Mouse (Mus musculus) heart, adult 2 months (tissue): Measurements from ENCODE around the gene Mapre3. TPM values are rescaled to one million over a fixed set of nuclear protein-coding genes. Genes with fewer than 3 reads are reported as not detected.

Source experiments
- DNase-seq, 2 experiments: peaks; one replicate each; pipeline ENCODE4 v3.0.0; 2021
- H3K27ac ChIP-seq: fragments of 200-600 bp; 2 replicates; pipeline ENCODE4 v1.8.1; 2022
- H3K27me3 ChIP-seq: fragments of 200-500 bp; 2 replicates; pipeline ENCODE4 v1.6.1; 2012; ENCODE audit warnings: mild to moderate bottlenecking, low read length, inconsistent platforms, mixed read lengths; ENCODE audit not compliant: control insufficient read depth, insufficient read depth
- H3K36me3 ChIP-seq: fragments of 200-500 bp; 2 replicates; pipeline ENCODE4 v1.6.1; 2012; ENCODE audit warnings: low read length, inconsistent platforms; ENCODE audit not compliant: control insufficient read depth, insufficient read depth
- H3K4me1 ChIP-seq: fragments of 200-500 bp; 2 replicates; pipeline ENCODE4 v1.6.1; 2011; ENCODE audit warnings: low read length; ENCODE audit not compliant: control insufficient read depth, insufficient read depth
- H3K4me3 ChIP-seq: fragments of 200-600 bp; 2 replicates; pipeline ENCODE4 v1.8.1; 2022
- H3K79me2 ChIP-seq: fragments of 200-500 bp; replicated peaks from 2 replicates; pipeline ENCODE4 v1.6.1; 2012; ENCODE audit warnings: mild to moderate bottlenecking, inconsistent platforms, low read length, moderate library complexity, mixed read lengths; ENCODE audit not compliant: control insufficient read depth, insufficient read depth
- H3K9ac ChIP-seq: fragments of 200-500 bp; 2 replicates; pipeline ENCODE4 v1.6.1; 2012; ENCODE audit warnings: low read depth, mild to moderate bottlenecking, control low read depth, inconsistent platforms, low read length, mixed read lengths
- CTCF ChIP-seq: fragments of 200-600 bp; IDR thresholded peaks from 2 replicates; pipeline ENCODE4 v1.8.1; 2022; ENCODE audit warnings: antibody characterized with exemption, mild to moderate bottlenecking, moderate library complexity
- EP300 ChIP-seq: fragments of 200-500 bp; IDR thresholded peaks from 2 replicates; pipeline ENCODE4 v1.6.1; 2011; ENCODE audit warnings: low read depth, low read length, control low read depth; ENCODE audit not compliant: insufficient read depth
- POLR2A ChIP-seq: fragments of 200-500 bp; IDR thresholded peaks from 2 replicates; pipeline ENCODE4 v1.6.1; 2011; ENCODE audit warnings: mild to moderate bottlenecking, low read depth, low read length, control low read depth; ENCODE audit not compliant: insufficient read depth
- WGBS: fragments of 180-500 bp; shearing (Covaris S2); methylation state at CpG from one replicate; pipeline ENCODE4 v1.1.7; 2018; 5-methylcytosine and 5-hydroxymethylcytosine counted together
- intact Hi-C: fragments of 180-260 bp; cut with DNase I; formaldehyde crosslinking; loops from one replicate; pipeline ENCODE4 v1.15.1; 2025
- polyA plus RNA-seq: library from polyadenylated mRNA; depleted of rRNA; stranded (reverse); fragments of >200 nt; gene quantifications from 2 replicates; pipeline ENCODE4 v1.2.3, GENCODE M21; 2012
- total RNA-seq, 2 experiments: library from RNA; stranded (reverse); gene quantifications; 2 replicates each; pipeline ENCODE4 v1.2.3; 2021

Mapre3 gene
- total and polyA plus RNA-seq, 3 experiments: 36.5 to 52.8 (median 38.2) TPM

GRCm38 (mm10) chr5:30774601-30775371 is 39.7 kb upstream of the Mapre3 start:
- peak; percentile 84 to 85 for DNase-seq
- 0 out of 2 replicates have a peak overlapping the region, but pooled peaks have one; percentile 13 for H3K9ac ChIP-seq
- no peaks in the 10 kb centered on the region for H3K27me3 ChIP-seq
- intact Hi-C loops: loop anchor here (1.0 kb wide), 1 partner anchor 65 kb away; no protein-coding TSS in a partner anchor
- no peaks in the 10 kb centered on the region for H3K36me3 ChIP-seq
- H3K4me1 ChIP-seq: no peaks in the 10 kb centered on the region; the same call in 1 of the 2 replicates
- no peak overlapping the region for H3K27ac ChIP-seq
- no peaks in the 10 kb centered on the region for H3K79me2 ChIP-seq
- H3K4me3 ChIP-seq: peak overlapping the region; percentile 22; the same call in 1 of the 2 replicates
- WGBS: 12% methylated on average over 20 of the region's 20 CpGs
- TF ChIP-seq EP300 (peak; percentile 66; the same call in 1 of the 2 replicates), POLR2A (no peak), CTCF (peak; percentile 89)

GRCm38 (mm10) chr5:30780699-30781098 is 33.7 kb upstream of the Mapre3 start:
- peak in 1 of 2 experiments; percentile 47 for DNase-seq
- no peaks in the 10 kb centered on the region for H3K27me3 ChIP-seq
- no peaks in the 10 kb centered on the region for H3K79me2 ChIP-seq
- no peak overlapping the region for H3K9ac ChIP-seq
- no peaks in the 10 kb centered on the region for H3K4me1 ChIP-seq
- TF ChIP-seq POLR2A (no peak), CTCF (0 out of 2 replicates have a peak, but pooled peaks have one; percentile 8), EP300 (no peak)
- intact Hi-C loops: no loop called here
- H3K36me3 ChIP-seq: no peaks in the 10 kb centered on the region
- 27% methylated on average over 9 of the region's 9 CpGs for WGBS
- H3K4me3 ChIP-seq: no peak overlapping the region
- H3K27ac ChIP-seq: no peak overlapping the region

GRCm38 (mm10) chr5:30781147-30781546 is 33.3 kb upstream of the Mapre3 start:
- H3K27me3 ChIP-seq: no peaks in the 10 kb centered on the region
- no peaks in the 10 kb centered on the region for H3K4me1 ChIP-seq
- intact Hi-C loops: no loop called here
- no peaks in the 10 kb centered on the region for H3K36me3 ChIP-seq
- 69% methylated on average over 3 of the region's 3 CpGs for WGBS
- no peak overlapping the region for H3K27ac ChIP-seq
- H3K9ac ChIP-seq: no peak overlapping the region
- DNase-seq: no peak
- no peak for TF ChIP-seq CTCF
- no peak for TF ChIP-seq EP300
- no peak for TF ChIP-seq POLR2A
- no peak overlapping the region for H3K4me3 ChIP-seq
- no peaks in the 10 kb centered on the region for H3K79me2 ChIP-seq

GRCm38 (mm10) chr5:30787381-30787780 is 27.1 kb upstream of the Mapre3 start:
- intact Hi-C loops: no loop called here

GRCm38 (mm10) chr5:30790047-30790446 is 24.4 kb upstream of the Mapre3 start:
- no peak for DNase-seq
- intact Hi-C loops: loop anchor here (10.0 kb wide), 1 partner anchor 575 kb away; no protein-coding TSS in a partner anchor
- H3K9ac ChIP-seq: no peak overlapping the region
- no peaks in the 10 kb centered on the region for H3K36me3 ChIP-seq
- H3K27ac ChIP-seq: no peak overlapping the region
- 69% methylated on average over 3 of the region's 3 CpGs for WGBS
- H3K27me3 ChIP-seq: no peaks in the 10 kb centered on the region
- H3K4me3 ChIP-seq: no peak overlapping the region
- TF ChIP-seq CTCF (no peak), POLR2A (no peak), EP300 (no peak)
- no peaks in the 10 kb centered on the region for H3K79me2 ChIP-seq
- no peaks in the 10 kb centered on the region for H3K4me1 ChIP-seq

More at GRCm38 (mm10) chr5:30787381-30787780, 27.1 kb upstream of the Mapre3 start:
- no peaks in the 10 kb centered on the region for H3K27me3 ChIP-seq
- no peaks in the 10 kb centered on the region for H3K36me3 ChIP-seq
- H3K4me1 ChIP-seq: no peaks in the 10 kb centered on the region
- no peaks in the 10 kb centered on the region for H3K79me2 ChIP-seq
- WGBS: 56% methylated on average over 5 of the region's 5 CpGs
- DNase-seq: no peak
- no peak overlapping the region for H3K9ac ChIP-seq
- no peak overlapping the region for H3K27ac ChIP-seq
- no peak for TF ChIP-seq CTCF
- no peak for TF ChIP-seq EP300
- no peak for TF ChIP-seq POLR2A
- no peak overlapping the region for H3K4me3 ChIP-seq

- no peaks in the 10 kb centered on the region for H3K27me3 ChIP-seq
- no peak overlapping the region for H3K27ac ChIP-seq
- no peaks in the 10 kb centered on the region for H3K36me3 ChIP-seq
- DNase-seq: peak; percentile 72 to 86
- intact Hi-C loops: loop anchor here (1.0 to 10.0 kb wide), 2 partner anchors 86 to 581 kb away; no protein-coding TSS in a partner anchor
- TF ChIP-seq CTCF (peak; percentile 83), EP300 (no peak), POLR2A (no peak)
- H3K79me2 ChIP-seq: no peaks in the 10 kb centered on the region
- 13% methylated on average over 12 of the region's 12 CpGs for WGBS
- no peaks in the 10 kb centered on the region for H3K4me1 ChIP-seq
- no peak overlapping the region for H3K4me3 ChIP-seq
- H3K9ac ChIP-seq: no peak overlapping the region
Measured at GRCm38 (mm10) chr5:30796125-30796524, 18.3 kb upstream of the Mapre3 start.
